Mouse (Mus musculus) liver, embryonic 13.5 days (tissue): ENCODE data around the gene Khdc1b. TPM values are rescaled to one million over a fixed set of nuclear protein-coding genes. Genes with fewer than 3 reads are reported as not detected.
"Not testable (repeated sequence)": the region's sequence is repeated elsewhere in the genome, so short reads cannot be mapped to it uniquely, and the experiment has no call there.

Source experiments
- ATAC-seq: fragments of 200-750 bp; cut with Nextera tagmentation; 2 replicates; pipeline ENCODE4 v1.8.0; 2017; ENCODE audit warnings: low read depth, mild to moderate bottlenecking, moderate number of reproducible peaks, moderate library complexity
- DNase-seq: peaks from one replicate; pipeline ENCODE4 v3.0.0; 2022
- H3K27ac ChIP-seq: fragments of 300-500 bp; sonication (generic); 2 replicates; pipeline ENCODE4 v1.5.1; 2015; ENCODE audit warnings: moderate library complexity, mild to moderate bottlenecking, inconsistent platforms
- H3K27me3 ChIP-seq: fragments of 300-500 bp; sonication (generic); 2 replicates; pipeline ENCODE4 v1.6.1; 2015; ENCODE audit warnings: mild to moderate bottlenecking, inconsistent platforms
- H3K36me3 ChIP-seq: fragments of 300-500 bp; sonication (generic); 2 replicates; pipeline ENCODE4 v1.6.1; 2015; ENCODE audit warnings: mild to moderate bottlenecking, inconsistent platforms
- H3K4me1 ChIP-seq: fragments of 300-500 bp; sonication (generic); replicated peaks from 2 replicates; pipeline ENCODE4 v1.6.1; 2015; ENCODE audit warnings: inconsistent platforms
- H3K4me2 ChIP-seq: fragments of 300-500 bp; sonication (generic); 2 replicates; pipeline ENCODE4 v1.6.1; 2015; ENCODE audit warnings: inconsistent platforms, mild to moderate bottlenecking, moderate library complexity
- H3K4me3 ChIP-seq: fragments of 300-500 bp; sonication (generic); replicated peaks from 2 replicates; pipeline ENCODE4 v1.5.1; 2015; ENCODE audit warnings: mild to moderate bottlenecking, inconsistent platforms
- H3K9ac ChIP-seq: fragments of 300-500 bp; sonication (generic); 2 replicates; pipeline ENCODE4 v1.6.1; 2015; ENCODE audit warnings: mild to moderate bottlenecking, inconsistent platforms
- H3K9me3 ChIP-seq: fragments of 300-500 bp; sonication (generic); replicated peaks from 2 replicates; pipeline ENCODE4 v1.6.1; 2016; ENCODE audit warnings: inconsistent platforms
- WGBS: fragments of 180-500 bp; shearing (Covaris S2); methylation state at CpG from one replicate; pipeline ENCODE4 v1.1.7; 2015; ENCODE audit not compliant: insufficient replicate concordance; 5-methylcytosine and 5-hydroxymethylcytosine counted together
- polyA plus RNA-seq: library from polyadenylated mRNA; unstranded; fragments of >200 nt; fragmentation: Nextera tagmentation; extraction: Ambion mirVana; gene quantifications from 2 replicates; pipeline ENCODE4 v1.2.1, GENCODE M21; 2015

Gene Khdc1b
- not detected in 2 replicates for polyA plus RNA-seq

DNA sequence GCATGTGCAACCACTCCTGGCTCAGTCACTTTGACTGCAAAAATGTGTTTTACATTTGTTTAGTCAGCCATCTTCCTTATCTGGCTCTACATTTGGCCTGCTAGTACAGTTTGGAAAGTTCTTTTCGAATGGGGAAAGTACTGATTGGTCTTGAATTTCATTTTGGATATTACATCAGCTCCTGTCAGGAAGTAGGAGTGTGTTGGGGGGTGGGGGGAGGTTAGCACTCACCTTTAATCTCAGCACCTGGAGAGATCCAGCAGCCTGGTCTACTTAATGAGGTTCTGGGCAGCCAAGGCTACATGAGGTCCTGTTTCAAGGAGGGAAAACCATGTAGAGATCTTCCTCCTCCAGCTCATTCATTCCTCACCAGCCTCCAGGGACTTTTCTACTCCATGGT, at the start of gene Khdc1b:
TSS of gene Khdc1b (plus strand) at position 301 of the 400 bp plus-strand sequence.
- ATAC-seq = no peak
- WGBS = 68% methylated on average over 1 of the region's 1 CpGs
- no peak within 1 kb of the TSS for H3K4me3 ChIP-seq
- no peaks in the 10 kb centered on the region for H3K27me3 ChIP-seq
- no peaks in the 10 kb centered on the region for H3K9me3 ChIP-seq
- no peak within 1 kb of the TSS for H3K9ac ChIP-seq
- H3K4me2 ChIP-seq = no peak within 1 kb of the TSS
- H3K36me3 ChIP-seq = no peaks in the 10 kb centered on the region
- DNase-seq = no peak
- no peak within 1 kb of the TSS for H3K27ac ChIP-seq
- no peaks in the 10 kb centered on the region for H3K4me1 ChIP-seq

DNA sequence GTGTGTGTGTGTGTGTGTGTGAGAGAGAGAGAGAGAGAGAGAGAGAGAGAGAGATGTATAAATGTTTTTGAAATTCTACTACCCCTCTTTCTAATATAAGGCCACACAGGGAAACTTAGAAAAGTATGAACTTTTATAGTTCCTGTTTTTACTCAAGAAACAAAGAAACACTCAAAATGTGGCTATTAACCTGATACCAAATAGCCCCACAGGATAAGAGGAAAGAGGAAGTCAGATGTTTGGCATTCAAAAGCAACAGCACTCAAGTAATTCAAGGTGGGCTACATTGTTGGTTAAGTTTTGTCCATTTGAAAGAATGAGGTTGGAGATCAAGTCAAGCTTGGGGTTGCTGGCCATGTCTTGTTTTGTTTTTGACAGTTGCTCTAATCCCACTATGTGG, 47.5 kb upstream of the Khdc1b start:
- no peak overlapping the region for H3K27ac ChIP-seq
- H3K9me3 ChIP-seq = no peaks in the 10 kb centered on the region
- H3K4me1 ChIP-seq = peaks cover 17% of the 10 kb centered on the region
- no peaks in the 10 kb centered on the region for H3K36me3 ChIP-seq
- H3K4me2 ChIP-seq = no peak overlapping the region
- no peak overlapping the region for H3K9ac ChIP-seq
- no peak for DNase-seq
- no peaks in the 10 kb centered on the region for H3K27me3 ChIP-seq
- H3K4me3 ChIP-seq = no peak overlapping the region
- no peak for ATAC-seq

DNA sequence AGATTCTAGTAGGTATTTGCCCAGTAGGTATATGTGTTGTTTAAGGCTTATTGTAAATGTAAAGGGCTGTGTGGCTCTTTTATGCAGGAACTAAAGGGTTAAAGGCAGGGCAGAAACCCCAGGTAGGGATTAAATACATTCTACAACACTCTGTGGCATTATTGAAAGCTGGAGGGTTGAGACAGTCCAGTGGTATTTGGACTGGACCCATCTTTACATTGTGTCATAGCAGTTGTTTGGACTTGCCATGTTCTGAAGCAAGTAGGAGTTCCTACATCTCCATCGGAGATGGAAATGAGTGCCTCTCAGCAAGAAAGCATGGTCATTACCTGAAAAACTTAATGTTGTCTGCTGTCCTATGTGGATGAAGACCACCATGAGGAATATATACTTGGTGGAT, 42.6 kb upstream of the Khdc1b start:
- Histone ChIP-seq H3K4me2 (no peak overlapping the region), H3K27me3 (no peaks in the 10 kb centered on the region), H3K36me3 (no peaks in the 10 kb centered on the region), H3K4me3 (no peak overlapping the region), H3K27ac (no peak overlapping the region), H3K4me1 (no peaks in the 10 kb centered on the region), H3K9ac (no peak overlapping the region), H3K9me3 (no peaks in the 10 kb centered on the region)
- 68% methylated on average over 1 of the region's 1 CpGs for WGBS
- ATAC-seq = no peak
- DNase-seq = no peak

DNA sequence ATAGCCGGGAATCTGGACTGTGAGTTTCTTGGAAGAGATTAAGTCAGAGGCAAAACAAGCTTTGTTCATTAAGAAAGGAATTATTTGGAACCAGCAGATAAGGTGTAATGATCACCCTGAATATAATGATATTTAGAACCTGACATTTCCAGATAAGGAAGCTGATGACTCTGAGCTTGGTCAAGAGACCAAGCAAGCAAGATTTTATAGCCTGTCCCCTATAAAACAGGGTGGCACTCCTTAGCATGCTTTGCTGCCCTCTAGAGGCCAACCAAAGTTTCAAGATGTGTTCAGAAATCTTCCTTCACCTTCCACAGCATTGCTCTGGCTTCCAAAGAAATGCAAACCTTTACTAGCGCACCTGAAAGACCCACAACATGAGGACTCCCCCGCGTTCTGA, 39.1 kb upstream of the Khdc1b start:
- peak; percentile 43; the same call in 1 of the 2 replicates for ATAC-seq
- Histone ChIP-seq H3K9me3 (no peaks in the 10 kb centered on the region), H3K4me2 (no peak overlapping the region), H3K4me1 (no peaks in the 10 kb centered on the region), H3K27me3 (no peaks in the 10 kb centered on the region), H3K9ac (no peak overlapping the region), H3K36me3 (no peaks in the 10 kb centered on the region), H3K4me3 (no peak overlapping the region), H3K27ac (no peak overlapping the region)
- peak; percentile 5 for DNase-seq
- WGBS = 30% methylated on average over 4 of the region's 4 CpGs

DNA sequence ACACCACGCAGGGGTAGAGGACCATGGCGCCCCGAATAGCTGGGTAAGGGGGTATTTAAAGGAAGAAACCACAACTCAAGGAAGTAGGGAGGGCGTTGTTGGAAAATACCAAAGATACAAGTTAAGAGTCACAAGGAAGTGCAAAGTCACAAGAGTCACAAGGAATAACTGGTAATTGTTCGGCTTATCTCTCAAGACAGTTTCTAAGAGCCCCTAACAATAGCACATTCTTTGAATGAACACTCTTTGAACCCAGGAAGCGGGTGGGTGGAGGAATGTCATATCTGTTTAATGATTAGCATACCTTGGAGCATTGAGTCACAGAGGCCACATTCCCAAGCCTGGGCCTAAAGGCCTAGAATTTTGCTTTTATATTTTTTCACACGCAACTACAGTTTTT, 38.6 kb upstream of the Khdc1b start:
- not testable (repeated sequence) for H3K4me2 ChIP-seq, H3K9ac ChIP-seq, H3K9me3 ChIP-seq, DNase-seq, ATAC-seq, H3K36me3 ChIP-seq, H3K4me3 ChIP-seq, H3K27ac ChIP-seq, H3K27me3 ChIP-seq, H3K4me1 ChIP-seq
- WGBS = 63% methylated on average over 7 of the region's 7 CpGs

DNA sequence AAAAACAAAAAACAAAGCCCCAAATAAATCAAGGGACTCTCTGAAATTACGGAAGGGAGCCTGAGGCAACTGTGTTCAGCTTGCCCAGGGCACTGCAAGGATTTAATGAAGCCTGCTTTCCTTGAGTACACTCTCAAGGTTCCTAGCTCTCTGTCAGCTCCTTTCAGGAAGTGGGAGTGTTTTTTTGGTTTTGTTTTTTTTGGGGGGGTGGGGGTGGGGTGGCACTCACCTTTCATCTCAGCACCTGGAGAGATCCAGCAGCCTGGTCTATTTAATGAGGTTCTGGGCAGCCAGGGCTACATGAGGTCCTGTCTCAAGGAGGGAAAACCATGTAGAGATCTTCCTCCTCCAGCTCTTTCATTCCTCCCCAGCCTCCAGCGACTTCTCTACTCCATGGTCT, 34.0 kb upstream of the Khdc1b start, which contains the start of gene Khdc1a:
TSS of gene Khdc1a (plus strand) at position 301 of the 400 bp plus-strand sequence.
- H3K27me3 ChIP-seq = no peaks in the 10 kb centered on the region
- no peak within 1 kb of the TSS for H3K4me2 ChIP-seq
- no peaks in the 10 kb centered on the region for H3K4me1 ChIP-seq
- H3K9ac ChIP-seq = no peak within 1 kb of the TSS
- 49% methylated on average over 2 of the region's 2 CpGs for WGBS
- ATAC-seq (no peak), DNase-seq (no peak)
- no peak within 1 kb of the TSS for H3K4me3 ChIP-seq
- H3K36me3 ChIP-seq = no peaks in the 10 kb centered on the region
- no peaks in the 10 kb centered on the region for H3K9me3 ChIP-seq
- no peak within 1 kb of the TSS for H3K27ac ChIP-seq

DNA sequence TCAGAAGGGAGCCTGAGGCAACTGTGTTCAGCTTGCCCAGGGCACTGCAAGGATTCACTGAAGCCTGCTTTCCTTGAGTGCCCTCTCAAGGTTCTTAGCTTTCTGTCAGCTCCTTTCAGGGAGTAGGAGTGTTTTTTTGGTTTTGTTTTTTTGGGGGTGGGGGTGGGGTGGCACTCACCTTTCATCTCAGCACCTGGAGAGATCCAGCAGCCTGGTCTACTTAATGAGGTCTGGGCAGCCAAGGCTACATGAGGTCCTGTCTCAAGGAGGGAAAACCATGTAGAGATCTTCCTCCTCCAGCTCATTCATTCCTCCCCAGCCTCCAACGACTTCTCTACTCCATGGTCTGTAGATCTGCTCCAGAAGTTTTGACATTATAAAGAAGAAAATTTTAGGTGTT, 15.3 kb upstream of the Khdc1b start, which contains the start of gene Khdc1c:
TSS of gene Khdc1c (plus strand) at position 301 of the 400 bp plus-strand sequence.
- not testable (repeated sequence) for DNase-seq, ATAC-seq, H3K4me3 ChIP-seq, H3K9ac ChIP-seq, H3K4me2 ChIP-seq, H3K27me3 ChIP-seq, H3K4me1 ChIP-seq, H3K27ac ChIP-seq, H3K9me3 ChIP-seq, H3K36me3 ChIP-seq
- WGBS = 39% methylated on average over 1 of the region's 1 CpGs

DNA sequence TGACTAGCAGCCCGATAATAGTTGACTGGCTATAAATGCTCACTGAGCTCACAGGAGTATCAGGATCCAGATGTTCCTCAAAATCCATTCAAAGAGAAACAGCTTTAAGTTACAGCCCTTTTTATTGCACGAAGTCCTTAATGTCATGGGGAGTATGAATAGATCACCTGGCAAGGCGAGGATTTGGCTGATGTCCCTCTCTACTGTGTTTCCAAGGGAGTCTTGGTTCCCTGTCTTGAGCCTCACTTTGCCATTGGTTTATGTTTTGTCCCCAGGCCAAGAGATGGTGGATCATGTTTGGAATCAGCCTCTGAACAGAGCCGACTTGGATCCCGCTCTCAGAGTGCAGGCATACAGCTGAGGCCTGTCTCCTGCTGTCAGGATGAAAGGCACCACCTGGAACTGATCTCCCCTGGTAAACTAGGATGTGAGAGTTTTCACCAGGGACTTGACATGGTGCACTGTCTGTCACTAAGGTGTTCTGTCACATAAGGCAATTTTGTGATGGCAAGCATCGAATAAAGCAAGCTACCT, 7.8 kb downstream of the Khdc1b start:
- H3K4me3 ChIP-seq = no peak overlapping the region
- no peak for ATAC-seq
- no peaks in the 10 kb centered on the region for H3K36me3 ChIP-seq
- no peaks in the 10 kb centered on the region for H3K27me3 ChIP-seq
- no peak for DNase-seq
- H3K4me2 ChIP-seq = no peak overlapping the region
- no peak overlapping the region for H3K9ac ChIP-seq
- H3K4me1 ChIP-seq = no peaks in the 10 kb centered on the region
- no peaks in the 10 kb centered on the region for H3K9me3 ChIP-seq
- H3K27ac ChIP-seq = no peak overlapping the region
- WGBS = 66% methylated on average over 6 of the region's 6 CpGs

DNA sequence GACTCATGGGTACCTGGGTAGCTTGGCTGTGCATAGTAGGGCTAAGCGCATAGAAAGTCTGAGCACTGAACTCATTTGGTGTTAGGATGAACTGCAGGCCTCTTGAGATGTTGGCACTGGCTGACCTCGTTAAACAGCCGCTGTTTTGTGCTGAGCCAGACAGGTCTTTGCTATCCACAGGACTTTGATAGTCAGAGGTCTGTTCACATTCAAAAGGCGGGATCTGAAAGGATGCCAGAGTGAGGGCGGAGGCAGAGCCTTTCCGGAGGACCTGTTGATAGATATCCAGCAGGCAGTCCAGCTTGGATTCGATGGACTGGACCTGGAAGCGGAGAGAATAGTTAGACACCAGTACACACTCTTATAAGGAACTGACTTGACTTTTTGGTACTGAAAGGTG, 19.4 kb downstream of the Khdc1b start:
- DNase-seq = no peak
- Histone ChIP-seq H3K27me3 (no peaks in the 10 kb centered on the region), H3K36me3 (no peaks in the 10 kb centered on the region), H3K4me2 (no peak overlapping the region), H3K4me1 (no peaks in the 10 kb centered on the region), H3K9ac (no peak overlapping the region), H3K9me3 (no peaks in the 10 kb centered on the region), H3K27ac (no peak overlapping the region), H3K4me3 (no peak overlapping the region)
- 71% methylated on average over 8 of the region's 8 CpGs for WGBS
- ATAC-seq = no peak

DNA sequence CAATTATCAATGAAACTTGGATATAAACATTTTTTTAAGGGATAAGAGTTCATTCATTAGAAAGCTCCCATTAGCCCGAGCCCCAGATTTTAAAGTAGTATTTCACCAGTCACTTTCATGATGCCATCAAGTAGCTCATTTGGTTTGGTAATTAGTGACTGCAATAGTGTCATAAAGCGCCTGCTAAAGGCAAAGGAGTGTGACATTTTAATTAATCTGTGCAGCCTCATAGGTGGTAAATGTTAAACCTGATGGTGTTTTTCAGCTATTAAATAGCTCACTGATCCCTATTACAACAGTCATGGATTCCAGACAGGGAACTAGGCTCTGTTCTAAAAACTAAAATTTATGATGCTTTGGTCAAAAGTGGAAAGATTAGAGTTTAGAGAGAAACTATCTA, 23.9 kb downstream of the Khdc1b start:
- no peak for DNase-seq
- H3K9ac ChIP-seq = no peak overlapping the region
- no peaks in the 10 kb centered on the region for H3K27me3 ChIP-seq
- no peak overlapping the region for H3K27ac ChIP-seq
- no peaks in the 10 kb centered on the region for H3K36me3 ChIP-seq
- no peak for ATAC-seq
- no peak overlapping the region for H3K4me2 ChIP-seq
- H3K4me1 ChIP-seq = no peaks in the 10 kb centered on the region
- 53% methylated on average over 2 of the region's 2 CpGs for WGBS
- H3K9me3 ChIP-seq = no peaks in the 10 kb centered on the region
- H3K4me3 ChIP-seq = no peak overlapping the region

DNA sequence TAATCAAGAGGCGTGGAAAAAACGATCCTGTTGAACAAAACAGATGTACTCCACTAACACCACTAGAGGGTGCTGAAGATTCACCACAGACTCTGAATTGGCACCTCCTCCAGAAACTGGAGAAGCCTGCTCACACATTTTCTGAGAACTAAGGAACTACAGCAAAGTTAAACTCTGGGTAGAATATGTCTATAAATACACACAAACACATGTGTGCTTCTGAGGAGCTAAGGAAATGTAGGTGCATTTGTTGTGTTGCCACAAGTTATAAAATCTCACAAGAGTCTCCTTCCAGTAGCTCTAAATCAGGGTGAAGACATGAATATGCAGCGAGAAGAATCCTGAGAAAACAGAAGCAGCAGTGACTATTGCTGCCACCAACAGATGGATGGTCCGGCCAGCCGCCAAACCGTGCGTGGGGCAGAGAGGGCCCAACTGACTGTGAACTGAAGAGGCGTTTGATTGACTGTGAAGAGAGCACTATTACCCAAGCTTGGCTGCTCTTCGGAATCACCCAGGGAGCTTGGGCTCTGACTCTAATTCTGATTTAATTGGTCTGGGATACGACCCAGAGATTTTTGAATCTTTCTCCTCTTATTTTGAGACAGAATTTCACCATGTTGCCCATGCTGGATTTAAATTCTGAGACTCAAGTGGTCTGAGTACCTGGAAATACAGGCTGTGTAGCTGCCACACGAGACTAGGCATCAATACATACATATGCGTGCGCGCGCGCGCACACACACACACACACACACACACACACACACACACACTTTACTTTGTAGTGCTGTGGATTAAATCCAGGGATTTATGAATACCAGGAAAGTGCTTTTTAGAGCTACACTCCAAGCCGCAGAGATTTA, 28.2 kb downstream of the Khdc1b start:
- peak; percentile 3 for DNase-seq
- H3K36me3 ChIP-seq = no peaks in the 10 kb centered on the region
- no peak overlapping the region for H3K4me3 ChIP-seq
- no peak overlapping the region for H3K27ac ChIP-seq
- no peak overlapping the region for H3K4me2 ChIP-seq
- H3K4me1 ChIP-seq = no peaks in the 10 kb centered on the region
- H3K9me3 ChIP-seq = no peaks in the 10 kb centered on the region
- H3K9ac ChIP-seq = no peak overlapping the region
- H3K27me3 ChIP-seq = no peaks in the 10 kb centered on the region
- no peak for ATAC-seq
- WGBS = 59% methylated on average over 18 of the region's 18 CpGs

DNA sequence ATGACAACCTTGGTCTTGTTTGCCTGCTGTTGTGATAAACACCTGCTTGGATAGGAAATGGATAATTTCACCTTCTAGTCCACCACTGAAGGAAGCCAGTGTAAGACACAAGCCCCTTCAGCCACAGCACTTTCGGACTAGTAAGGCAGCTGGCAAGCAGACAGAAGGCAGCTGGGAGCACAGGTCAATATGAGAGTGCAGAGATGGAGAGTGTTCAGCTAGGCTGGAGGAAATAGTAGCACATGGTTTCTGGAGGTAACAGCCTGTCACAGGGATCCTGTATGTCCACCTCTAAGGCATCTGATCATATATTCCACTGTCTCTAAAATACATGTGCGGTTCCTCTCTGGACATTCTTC, 28.8 kb downstream of the Khdc1b start:
- WGBS = 64% methylated on average over 2 of the region's 2 CpGs
- H3K4me2 ChIP-seq = no peak overlapping the region
- no peaks in the 10 kb centered on the region for H3K27me3 ChIP-seq
- DNase-seq (no peak), ATAC-seq (no peak)
- no peaks in the 10 kb centered on the region for H3K36me3 ChIP-seq
- no peak overlapping the region for H3K4me3 ChIP-seq
- no peak overlapping the region for H3K27ac ChIP-seq
- no peak overlapping the region for H3K9ac ChIP-seq
- no peaks in the 10 kb centered on the region for H3K9me3 ChIP-seq
- no peaks in the 10 kb centered on the region for H3K4me1 ChIP-seq
